Mouse (Mus musculus) hindbrain, embryonic 12.5 days (tissue): ENCODE measurements around the gene Gm42957. TPM values are rescaled to one million over a fixed set of nuclear protein-coding genes. Genes with fewer than 3 reads are reported as not detected.

Experiments used
- ATAC-seq: fragments of 200-750 bp; cut with Nextera tagmentation; 2 replicates; pipeline ENCODE4 v1.8.0; 2017; ENCODE audit warnings: moderate TSS enrichment; ENCODE audit not compliant: low FRiP score
- H3K27ac ChIP-seq: fragments of 300-500 bp; sonication (generic); 2 replicates; pipeline ENCODE4 v1.5.1; 2016; ENCODE audit warnings: mild to moderate bottlenecking
- H3K27me3 ChIP-seq: fragments of 300-500 bp; sonication (generic); 2 replicates; pipeline ENCODE4 v1.6.1; 2016; ENCODE audit warnings: mild to moderate bottlenecking
- H3K36me3 ChIP-seq: fragments of 300-500 bp; sonication (generic); 2 replicates; pipeline ENCODE4 v1.6.1; 2016; ENCODE audit warnings: mild to moderate bottlenecking
- H3K4me1 ChIP-seq: fragments of 300-500 bp; sonication (generic); 2 replicates; pipeline ENCODE4 v1.6.1; 2016
- H3K4me2 ChIP-seq: fragments of 300-500 bp; sonication (generic); replicated peaks from 2 replicates; pipeline ENCODE4 v1.6.1; 2016; ENCODE audit warnings: mild to moderate bottlenecking
- H3K4me3 ChIP-seq: fragments of 300-500 bp; sonication (generic); 2 replicates; pipeline ENCODE4 v1.5.1; 2016; ENCODE audit warnings: mild to moderate bottlenecking
- H3K9ac ChIP-seq: fragments of 300-500 bp; sonication (generic); 2 replicates; pipeline ENCODE4 v1.6.1; 2016; ENCODE audit warnings: mild to moderate bottlenecking, moderate library complexity
- H3K9me3 ChIP-seq: fragments of 300-500 bp; sonication (generic); replicated peaks from 2 replicates; pipeline ENCODE4 v1.6.1; 2016; ENCODE audit warnings: mild to moderate bottlenecking
- WGBS: fragments of 180-500 bp; shearing (Covaris S2); methylation state at CpG from one replicate; pipeline ENCODE4 v1.1.7; 2016; 5-methylcytosine and 5-hydroxymethylcytosine counted together
- polyA plus RNA-seq: library from polyadenylated mRNA; unstranded; fragments of >200 nt; fragmentation: Nextera tagmentation; extraction: Ambion mirVana; gene quantifications from 2 replicates; pipeline ENCODE4 v1.2.1, GENCODE M21; 2016

Gene Gm42957
- polyA plus RNA-seq = 0.31 and 0.36 TPM in 2 replicates

DNA sequence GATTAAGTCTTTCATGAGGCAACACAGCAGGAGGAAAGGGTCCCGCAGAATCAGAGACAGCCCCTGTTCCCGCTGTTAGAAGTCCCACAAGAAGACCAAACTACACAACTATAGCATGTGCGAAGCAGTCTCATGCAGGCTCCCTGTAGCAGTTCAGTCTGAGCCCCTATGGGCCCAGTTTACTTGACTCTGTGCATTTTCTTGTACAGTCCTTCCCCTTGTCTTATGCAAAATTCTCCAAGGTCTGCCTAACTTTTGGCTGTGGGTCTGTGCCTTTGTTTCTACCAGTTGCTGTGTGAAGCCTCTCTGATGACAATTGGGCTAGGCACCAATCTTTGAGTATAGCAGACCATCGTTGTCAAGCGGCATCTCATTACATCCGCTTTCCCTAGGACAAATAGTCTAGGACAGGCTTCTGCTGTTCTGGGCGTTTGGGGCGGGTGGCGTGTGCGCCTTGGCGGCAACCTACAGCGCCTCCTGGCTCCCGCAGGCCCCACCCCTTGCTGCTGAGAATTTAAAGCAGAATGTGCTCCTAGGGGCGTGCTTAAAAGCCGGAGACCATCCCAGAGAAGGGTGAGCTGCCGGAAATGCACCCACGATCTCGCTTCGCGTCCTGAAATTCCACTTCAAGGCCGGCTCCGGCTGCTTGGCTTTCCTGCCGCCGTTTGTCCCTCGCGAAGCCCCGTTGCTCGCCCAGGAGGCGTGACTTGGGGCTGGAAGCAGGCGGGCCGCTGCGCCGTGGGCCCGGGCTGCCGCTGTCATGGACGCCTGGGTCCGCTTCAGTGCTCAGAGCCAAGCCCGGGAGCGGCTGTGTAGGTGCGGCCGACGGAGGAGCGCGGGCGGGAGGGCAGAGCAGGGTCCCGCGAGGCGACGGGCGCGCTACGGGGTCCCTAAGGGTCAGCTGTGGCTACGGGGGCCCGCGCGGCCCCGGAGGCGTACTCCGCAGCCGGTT lies at the start of gene Gm42957, which contains the start of gene Pex11b:
TSS of gene Gm42957 (plus strand) at position 547 of the 952 bp plus-strand sequence.
TSS of gene Pex11b (plus strand) at position 449 of the 952 bp plus-strand sequence.
- Histone ChIP-seq H3K27me3 (no peaks in the 10 kb centered on the region), H3K27ac (peak within 1 kb of the TSS; percentile 81), H3K4me3 (peak within 1 kb of the TSS; percentile 94), H3K4me2 (peak within 1 kb of the TSS; percentile 87), H3K36me3 (peaks cover 50% of the 10 kb centered on the region), H3K9me3 (no peaks in the 10 kb centered on the region), H3K9ac (peak within 1 kb of the TSS; percentile 95), H3K4me1 (peaks cover 27% of the 10 kb centered on the region)
- 2% methylated on average over 60 of the region's 60 CpGs for WGBS
- peak; percentile 88 for ATAC-seq

- Histone ChIP-seq H3K9ac (no peak overlapping the region), H3K4me1 (peaks cover 13% of the 10 kb centered on the region), H3K4me2 (no peak overlapping the region), H3K27ac (no peak overlapping the region), H3K4me3 (no peak overlapping the region), H3K27me3 (peaks cover 10% of the 10 kb centered on the region), H3K9me3 (0 out of 2 replicates have a peak, but pooled peaks cover 3% of the 10 kb centered on the region), H3K36me3 (no peaks in the 10 kb centered on the region)
- ATAC-seq = no peak
- WGBS = 83% methylated on average over 4 of the region's 4 CpGs
These were observed 44.6 kb upstream of the Gm42957 start for GRCm38 (mm10) chr3:96590657-96591056.

DNA sequence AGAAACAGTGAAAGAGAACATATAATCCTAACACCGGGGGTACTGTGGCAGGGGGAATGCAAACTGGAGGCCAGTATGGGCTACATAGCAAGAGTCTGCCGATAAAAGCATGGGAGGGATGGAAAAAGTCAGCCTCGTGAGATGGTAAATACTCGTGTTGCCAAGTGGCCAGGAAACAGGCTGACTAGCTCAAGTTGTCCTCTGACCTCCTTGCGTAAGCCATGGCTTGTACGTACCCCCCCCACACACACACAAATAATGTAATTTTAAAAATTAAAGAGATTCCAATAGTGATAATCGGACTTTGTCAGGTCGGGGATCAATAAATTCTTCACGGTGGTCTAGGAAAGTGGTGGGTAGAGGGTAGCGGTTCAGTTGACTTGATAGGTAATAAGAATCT lies 41.9 kb upstream of the Gm42957 start:
- Histone ChIP-seq H3K9me3 (no peaks in the 10 kb centered on the region), H3K9ac (peak overlapping the region; percentile 61), H3K4me2 (peak overlapping the region; percentile 86), H3K27ac (peak overlapping the region; percentile 81), H3K27me3 (peaks cover 24% of the 10 kb centered on the region), H3K36me3 (no peaks in the 10 kb centered on the region), H3K4me1 (peaks cover 38% of the 10 kb centered on the region), H3K4me3 (peak overlapping the region; percentile 57)
- WGBS = 1% methylated on average over 10 of the region's 10 CpGs
- peak; percentile 2; the same call in 1 of the 2 replicates for ATAC-seq

- peak within 1 kb of the TSS; percentile 81 for H3K27ac ChIP-seq
- H3K9me3 ChIP-seq = no peaks in the 10 kb centered on the region
- H3K36me3 ChIP-seq = no peaks in the 10 kb centered on the region
- H3K9ac ChIP-seq = peak within 1 kb of the TSS; percentile 61
- peak within 1 kb of the TSS; percentile 57 for H3K4me3 ChIP-seq
- peak; percentile 80 for ATAC-seq
- H3K27me3 ChIP-seq = peaks cover 27% of the 10 kb centered on the region
- under 1% methylated on average over 38 of the region's 38 CpGs for WGBS
- peaks cover 43% of the 10 kb centered on the region for H3K4me1 ChIP-seq
- peak within 1 kb of the TSS; percentile 86 for H3K4me2 ChIP-seq
These were observed 41.3 kb upstream of the Gm42957 start, which contains the start of gene Polr3gl for GRCm38 (mm10) chr3:96593790-96594560. Polr3gl (minus strand) TSS chr3:96594181.

GRCm38 (mm10) chr3:96594851-96595250 lies 40.4 kb upstream of the Gm42957 start:
- Histone ChIP-seq H3K4me1 (peaks cover 47% of the 10 kb centered on the region), H3K27me3 (peaks cover 32% of the 10 kb centered on the region), H3K9ac (no peak overlapping the region), H3K4me2 (no peak overlapping the region), H3K4me3 (no peak overlapping the region), H3K36me3 (no peaks in the 10 kb centered on the region), H3K27ac (no peak overlapping the region), H3K9me3 (no peaks in the 10 kb centered on the region)
- no peak for ATAC-seq
- WGBS = 81% methylated on average over 5 of the region's 5 CpGs

DNA sequence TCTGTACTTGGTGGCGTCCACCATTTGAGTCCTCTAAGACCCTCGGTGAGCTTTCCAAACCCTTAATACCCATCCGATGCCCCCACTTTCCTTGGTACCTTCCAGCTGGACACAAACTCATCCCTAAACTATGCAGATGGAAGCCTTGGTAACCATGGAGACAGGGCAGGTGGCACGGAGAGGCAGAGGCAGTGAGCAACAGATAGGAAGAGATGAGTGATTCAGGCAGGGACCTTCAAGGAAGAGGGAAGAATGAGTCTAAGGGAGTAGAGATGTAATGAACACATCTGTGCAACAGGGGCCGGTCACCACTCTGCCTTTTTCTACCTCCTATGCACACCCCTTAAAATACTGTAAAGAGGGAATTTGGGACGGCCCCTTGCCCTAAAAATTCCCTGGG lies 39.6 kb upstream of the Gm42957 start:
- peaks cover 32% of the 10 kb centered on the region for H3K27me3 ChIP-seq
- H3K4me3 ChIP-seq = no peak overlapping the region; the same call in 1 of the 2 replicates
- no peak overlapping the region for H3K9ac ChIP-seq
- no peaks in the 10 kb centered on the region for H3K9me3 ChIP-seq
- H3K36me3 ChIP-seq = no peaks in the 10 kb centered on the region
- peak overlapping the region; percentile 94 for H3K4me2 ChIP-seq
- 22% methylated on average over 6 of the region's 6 CpGs for WGBS
- H3K27ac ChIP-seq = no peak overlapping the region
- H3K4me1 ChIP-seq = peaks cover 52% of the 10 kb centered on the region
- ATAC-seq = no peak

GRCm38 (mm10) chr3:96596228-96596707 lies 39.0 kb upstream of the Gm42957 start, which contains the start of gene Ankrd34a:
Ankrd34a (plus strand) TSS chr3:96596636.
- H3K4me2 ChIP-seq = peak within 1 kb of the TSS; percentile 94

GRCm38 (mm10) chr3:96596855-96597254 lies 38.4 kb upstream of the Gm42957 start:
- under 1% methylated on average over 11 of the region's 12 CpGs for WGBS
- no peak overlapping the region for H3K27ac ChIP-seq

More at GRCm38 (mm10) chr3:96596228-96596707, 39.0 kb upstream of the Gm42957 start, which contains the start of gene Ankrd34a:
- H3K4me1 ChIP-seq = peaks cover 52% of the 10 kb centered on the region
- no peak for ATAC-seq
- no peaks in the 10 kb centered on the region for H3K36me3 ChIP-seq
- 2% methylated on average over 20 of the region's 23 CpGs for WGBS
- peak within 1 kb of the TSS; percentile 52 for H3K4me3 ChIP-seq
- H3K27ac ChIP-seq = peak within 1 kb of the TSS; percentile 79
- H3K9ac ChIP-seq = peak within 1 kb of the TSS; percentile 78
- H3K27me3 ChIP-seq = peaks cover 32% of the 10 kb centered on the region
- no peaks in the 10 kb centered on the region for H3K9me3 ChIP-seq

GRCm38 (mm10) chr3:96597435-96597891 lies 37.8 kb upstream of the Gm42957 start:
- no peak for ATAC-seq
- peak overlapping the region; percentile 78 for H3K9ac ChIP-seq
- no peaks in the 10 kb centered on the region for H3K36me3 ChIP-seq
- peaks cover 32% of the 10 kb centered on the region for H3K27me3 ChIP-seq
- WGBS = under 1% methylated on average over 40 of the region's 40 CpGs
- H3K4me3 ChIP-seq = peak overlapping the region; percentile 52
- no peaks in the 10 kb centered on the region for H3K9me3 ChIP-seq
- peak overlapping the region; percentile 94 for H3K4me2 ChIP-seq
- H3K4me1 ChIP-seq = peaks cover 57% of the 10 kb centered on the region
- H3K27ac ChIP-seq = peak overlapping the region; percentile 79

More at GRCm38 (mm10) chr3:96596855-96597254, 38.4 kb upstream of the Gm42957 start:
- peak overlapping the region; percentile 52 for H3K4me3 ChIP-seq
- no peaks in the 10 kb centered on the region for H3K9me3 ChIP-seq
- peak overlapping the region; percentile 94 for H3K4me2 ChIP-seq
- H3K36me3 ChIP-seq = no peaks in the 10 kb centered on the region
- no peak for ATAC-seq
- H3K4me1 ChIP-seq = peaks cover 52% of the 10 kb centered on the region
- H3K9ac ChIP-seq = peak overlapping the region; percentile 78
- H3K27me3 ChIP-seq = peaks cover 32% of the 10 kb centered on the region

- H3K4me3 ChIP-seq = peak overlapping the region; percentile 52
These were observed 36.9 kb upstream of the Gm42957 start for GRCm38 (mm10) chr3:96598156-96599068.

DNA sequence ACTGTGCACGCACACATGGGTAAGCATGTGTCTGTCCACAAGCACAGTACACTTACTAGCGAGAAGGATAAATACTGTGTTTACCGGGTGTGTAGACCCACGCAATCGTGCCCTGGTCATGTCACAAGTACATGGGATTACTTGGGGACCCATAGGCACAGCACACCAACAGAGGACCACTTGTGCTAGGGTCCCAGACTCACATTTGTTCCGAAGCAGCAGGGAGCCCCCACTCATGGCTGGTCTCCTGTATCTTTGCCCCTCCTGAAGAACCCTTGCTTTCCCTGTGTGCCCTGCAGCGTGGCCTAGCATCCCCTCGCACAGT lies 36.2 kb upstream of the Gm42957 start:
- no peaks in the 10 kb centered on the region for H3K9me3 ChIP-seq
- H3K27ac ChIP-seq = 0 out of 2 replicates have a peak overlapping the region, but pooled peaks have one; percentile 79
- H3K36me3 ChIP-seq = no peaks in the 10 kb centered on the region
- H3K9ac ChIP-seq = peak overlapping the region; percentile 78; the same call in 1 of the 2 replicates
- ATAC-seq = no peak
- H3K4me1 ChIP-seq = peaks cover 64% of the 10 kb centered on the region
- H3K4me2 ChIP-seq = peak overlapping the region; percentile 94
- peaks cover 32% of the 10 kb centered on the region for H3K27me3 ChIP-seq
- WGBS = 38% methylated on average over 8 of the region's 8 CpGs
- H3K4me3 ChIP-seq = peak overlapping the region; percentile 52; the same call in 1 of the 2 replicates

More at GRCm38 (mm10) chr3:96598156-96599068, 36.9 kb upstream of the Gm42957 start:
- Histone ChIP-seq H3K4me1 (peaks cover 58% of the 10 kb centered on the region), H3K36me3 (no peaks in the 10 kb centered on the region), H3K9ac (peak overlapping the region; percentile 78), H3K27ac (peak overlapping the region; percentile 79), H3K27me3 (peaks cover 32% of the 10 kb centered on the region), H3K4me2 (peak overlapping the region; percentile 94), H3K9me3 (no peaks in the 10 kb centered on the region)
- no peak for ATAC-seq
- 1% methylated on average over 53 of the region's 54 CpGs for WGBS
